ENCODE assay signal across 16 mouse cellular contexts in the genomic region with DNA sequence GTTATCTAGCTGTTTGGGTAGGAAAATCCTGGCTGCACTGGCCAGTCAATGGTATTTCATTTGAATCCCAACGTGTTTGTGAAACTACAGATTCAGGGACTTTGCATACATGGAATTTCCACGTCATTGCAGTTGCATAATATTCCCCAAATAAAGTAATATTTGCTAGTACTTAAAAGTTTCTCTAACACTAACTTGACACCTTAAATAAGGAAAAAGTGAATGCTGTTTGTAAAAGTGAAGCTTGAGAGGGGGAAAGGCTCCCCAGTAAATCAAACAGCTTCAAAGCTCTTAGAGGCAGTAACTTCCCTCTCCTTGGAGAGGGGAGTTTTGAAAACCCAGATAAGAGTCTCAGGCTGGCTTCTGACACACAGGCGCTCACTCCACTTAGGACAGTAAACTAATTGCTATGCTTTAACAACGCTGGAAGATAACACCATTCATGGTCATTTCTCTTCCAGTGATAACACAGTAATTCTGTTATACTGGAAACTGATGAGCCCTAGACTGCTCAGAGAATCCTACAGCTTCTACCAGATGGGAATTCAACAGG.
"Had no signal": no experiment of that assay in that cellular context is flagged by ENCODE, and none has a peak within 500 bp of the region (broad histone marks: within the 10 kb centered on the region; RNA-seq: fewer than 3 reads in every experiment).

No protein-coding gene starts in this region.

- H3K36me3 ChIP-seq: limb, embryonic 15.5 days; liver, embryonic 12.5 days; midbrain, embryonic 10.5 days; midbrain, embryonic 12.5 days; neural tube, embryonic 13.5 days; neural tube, embryonic 15.5 days had no signal

- H3K4me1 ChIP-seq: midbrain, embryonic 12.5 days; neural tube, embryonic 13.5 days had no signal

- H3K9me3 ChIP-seq: limb, embryonic 15.5 days; liver, embryonic 12.5 days; midbrain, embryonic 10.5 days; midbrain, embryonic 12.5 days; neural tube, embryonic 13.5 days; neural tube, embryonic 15.5 days had no signal

- H3K4me2 ChIP-seq: limb, embryonic 15.5 days; liver, embryonic 12.5 days; midbrain, embryonic 12.5 days; neural tube, embryonic 13.5 days; neural tube, embryonic 15.5 days had no signal

- H3K27me3 ChIP-seq: limb, embryonic 15.5 days; liver, embryonic 12.5 days; midbrain, embryonic 12.5 days; neural tube, embryonic 13.5 days; neural tube, embryonic 15.5 days had no signal

- DNase-seq: midbrain, embryonic 14.5 days; retina, postnatal 1 day; right cerebral cortex, adult 18-20 months; right cerebral cortex, postnatal 25 days; right cerebral cortex, postnatal 4 days; spleen, adult 18-20 months; thymus, postnatal 36 days had no signal

- H3K4me3 ChIP-seq: limb, embryonic 15.5 days; liver, embryonic 12.5 days; midbrain, embryonic 10.5 days; midbrain, embryonic 12.5 days; myocyte; neural tube, embryonic 13.5 days; neural tube, embryonic 15.5 days had no signal

- H3K27ac ChIP-seq: limb, embryonic 15.5 days; liver, embryonic 12.5 days; liver, embryonic 14.5 days; midbrain, embryonic 10.5 days; midbrain, embryonic 12.5 days; neural tube, embryonic 13.5 days; neural tube, embryonic 15.5 days had no signal

- H3K9ac ChIP-seq: limb, embryonic 15.5 days; liver, embryonic 12.5 days; liver, embryonic 14.5 days; midbrain, embryonic 12.5 days; neural tube, embryonic 13.5 days; neural tube, embryonic 15.5 days had no signal

- ATAC-seq: liver, embryonic 12.5 days; midbrain, embryonic 16.5 days had no signal
